Mouse (Mus musculus) liver, embryonic 15.5 days (tissue): ENCODE data around the gene Ppp1r7. TPM values are rescaled to one million over a fixed set of nuclear protein-coding genes. Genes with fewer than 3 reads are reported as not detected.

ENCODE experiments used
- ATAC-seq: fragments of 200-750 bp; cut with Nextera tagmentation; 2 replicates; pipeline ENCODE4 v1.8.0; 2017; ENCODE audit warnings: moderate number of reproducible peaks, mild to moderate bottlenecking, moderate library complexity; ENCODE audit not compliant: insufficient read depth
- H3K27ac ChIP-seq: fragments of 300-500 bp; sonication (generic); replicated peaks from 2 replicates; pipeline ENCODE4 v1.5.1; 2015; ENCODE audit warnings: mild to moderate bottlenecking, inconsistent platforms
- H3K27me3 ChIP-seq: fragments of 300-500 bp; sonication (generic); 2 replicates; pipeline ENCODE4 v1.6.1; 2015; ENCODE audit warnings: mild to moderate bottlenecking, inconsistent platforms
- H3K36me3 ChIP-seq: fragments of 300-500 bp; sonication (generic); replicated peaks from 2 replicates; pipeline ENCODE4 v1.6.1; 2015; ENCODE audit warnings: moderate library complexity, mild to moderate bottlenecking, inconsistent platforms
- H3K4me1 ChIP-seq: fragments of 300-500 bp; sonication (generic); replicated peaks from 2 replicates; pipeline ENCODE4 v1.6.1; 2015; ENCODE audit warnings: inconsistent platforms
- H3K4me2 ChIP-seq: fragments of 300-500 bp; sonication (generic); 2 replicates; pipeline ENCODE4 v1.6.1; 2015; ENCODE audit warnings: moderate library complexity, mild to moderate bottlenecking, inconsistent platforms
- H3K4me3 ChIP-seq: fragments of 300-500 bp; sonication (generic); replicated peaks from 2 replicates; pipeline ENCODE4 v1.5.1; 2015; ENCODE audit warnings: mild to moderate bottlenecking, inconsistent platforms
- H3K9ac ChIP-seq: fragments of 300-500 bp; sonication (generic); 2 replicates; pipeline ENCODE4 v1.6.1; 2015; ENCODE audit warnings: moderate library complexity, mild to moderate bottlenecking, inconsistent platforms
- H3K9me3 ChIP-seq: fragments of 300-500 bp; sonication (generic); replicated peaks from 2 replicates; pipeline ENCODE4 v1.6.1; 2016; ENCODE audit warnings: inconsistent platforms
- WGBS: fragments of 180-500 bp; shearing (Covaris S2); methylation state at CpG from one replicate; pipeline ENCODE4 v1.1.7; 2015; ENCODE audit warnings: mixed read lengths; ENCODE audit not compliant: insufficient replicate concordance; 5-methylcytosine and 5-hydroxymethylcytosine counted together
- polyA plus RNA-seq: library from polyadenylated mRNA; unstranded; fragments of >200 nt; fragmentation: Nextera tagmentation; extraction: Ambion mirVana; gene quantifications from 2 replicates; pipeline ENCODE4 v1.2.1, GENCODE M21; 2015

Gene Ppp1r7
- polyA plus RNA-seq, 1 experiment from 2014 or later: 31.4 TPM

GRCm38 (mm10) chr1:93352724-93353123 lies 10.1 kb downstream of the Ppp1r7 start:
- WGBS: 77% methylated on average over 2 of the region's 2 CpGs

DNA sequence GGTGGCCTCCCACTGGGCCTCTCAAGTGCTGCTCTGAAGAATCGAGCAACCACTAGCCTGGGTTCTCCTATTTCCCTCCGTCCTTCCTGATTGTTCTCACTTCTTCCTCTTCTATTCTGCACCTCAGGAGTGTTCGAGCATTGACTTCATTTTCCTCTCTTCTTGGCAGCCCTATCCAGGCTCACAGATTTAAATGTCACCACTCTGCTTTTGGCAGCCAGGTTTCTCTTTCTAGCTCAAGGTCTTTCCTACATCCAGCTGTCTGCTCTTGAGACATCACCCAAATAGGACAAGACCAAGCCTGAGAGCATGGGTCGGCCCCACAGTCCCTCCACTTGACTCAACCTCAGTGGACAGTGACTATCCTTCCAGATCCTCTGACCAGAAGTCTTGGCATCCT lies 20.0 kb downstream of the Ppp1r7 start:
- ATAC-seq: no peak
- no peak overlapping the region for H3K9ac ChIP-seq
- H3K9me3 ChIP-seq: no peaks in the 10 kb centered on the region
- no peak overlapping the region for H3K27ac ChIP-seq
- 69% methylated on average over 4 of the region's 4 CpGs for WGBS
- H3K4me2 ChIP-seq: no peak overlapping the region
- H3K27me3 ChIP-seq: no peaks in the 10 kb centered on the region
- peaks cover 87% of the 10 kb centered on the region for H3K36me3 ChIP-seq
- no peak overlapping the region for H3K4me3 ChIP-seq
- no peaks in the 10 kb centered on the region for H3K4me1 ChIP-seq

More at GRCm38 (mm10) chr1:93352724-93353123, 10.1 kb downstream of the Ppp1r7 start:
- no peaks in the 10 kb centered on the region for H3K27me3 ChIP-seq
- H3K9ac ChIP-seq: no peak overlapping the region
- no peak overlapping the region for H3K4me2 ChIP-seq
- H3K36me3 ChIP-seq: peaks cover 98% of the 10 kb centered on the region
- no peaks in the 10 kb centered on the region for H3K9me3 ChIP-seq
- ATAC-seq: no peak
- H3K4me3 ChIP-seq: no peak overlapping the region
- no peak overlapping the region for H3K27ac ChIP-seq
- no peaks in the 10 kb centered on the region for H3K4me1 ChIP-seq

DNA sequence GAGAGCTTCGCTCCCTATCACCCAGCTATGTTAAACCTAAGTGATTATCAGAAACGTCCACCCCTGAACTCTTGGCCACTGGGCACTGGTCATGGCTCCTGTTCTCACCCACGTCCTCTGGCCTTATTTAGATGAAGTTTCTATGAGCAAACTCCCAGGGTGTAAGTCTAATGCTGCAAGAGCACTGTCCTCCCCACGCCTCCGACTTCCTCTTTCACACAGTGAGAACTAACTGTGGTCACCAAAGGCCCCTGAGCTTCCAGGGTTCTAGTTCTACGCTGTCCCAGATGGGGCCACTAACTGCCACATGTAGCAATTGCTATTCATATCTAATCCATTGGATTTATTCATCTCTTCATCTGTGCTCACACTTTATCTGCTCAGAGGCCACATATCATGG lies 23.0 kb downstream of the Ppp1r7 start:
- H3K27ac ChIP-seq: no peak overlapping the region
- WGBS: 64% methylated on average over 6 of the region's 6 CpGs
- no peak overlapping the region for H3K9ac ChIP-seq
- H3K4me3 ChIP-seq: no peak overlapping the region
- no peaks in the 10 kb centered on the region for H3K27me3 ChIP-seq
- H3K36me3 ChIP-seq: peaks cover 60% of the 10 kb centered on the region
- H3K9me3 ChIP-seq: no peaks in the 10 kb centered on the region
- no peaks in the 10 kb centered on the region for H3K4me1 ChIP-seq
- H3K4me2 ChIP-seq: no peak overlapping the region
- no peak for ATAC-seq

DNA sequence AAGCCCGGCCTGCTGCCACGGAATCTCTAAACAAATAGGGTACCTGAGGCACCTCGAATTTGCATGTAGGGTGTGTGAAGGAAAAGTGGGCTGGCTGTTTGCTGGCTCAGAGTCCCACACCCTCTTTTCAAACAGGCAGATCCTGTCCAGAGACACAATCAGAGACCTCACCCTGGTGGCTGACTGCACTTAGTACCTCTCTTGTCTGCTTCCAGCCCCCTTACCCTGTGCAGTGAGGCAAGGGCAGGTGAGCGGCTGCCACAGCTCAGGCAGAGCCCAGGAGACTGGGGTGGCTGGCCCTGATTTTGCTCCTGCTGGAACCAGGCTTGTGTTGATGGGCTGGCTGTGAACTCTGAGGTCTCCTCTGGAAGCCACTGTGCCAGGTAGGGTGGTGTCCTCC lies 31.0 kb downstream of the Ppp1r7 start, which contains the start of gene Ano7:
Gene Ano7, plus strand, starts transcription at position 266 of the 400 bp plus-strand sequence.
- WGBS: 54% methylated on average over 4 of the region's 4 CpGs
- ATAC-seq: no peak
- Histone ChIP-seq H3K27me3 (no peaks in the 10 kb centered on the region), H3K4me3 (no peak within 1 kb of the TSS), H3K4me1 (no peaks in the 10 kb centered on the region), H3K4me2 (no peak within 1 kb of the TSS), H3K27ac (no peak within 1 kb of the TSS), H3K9ac (no peak within 1 kb of the TSS), H3K9me3 (no peaks in the 10 kb centered on the region), H3K36me3 (no peaks in the 10 kb centered on the region)

DNA sequence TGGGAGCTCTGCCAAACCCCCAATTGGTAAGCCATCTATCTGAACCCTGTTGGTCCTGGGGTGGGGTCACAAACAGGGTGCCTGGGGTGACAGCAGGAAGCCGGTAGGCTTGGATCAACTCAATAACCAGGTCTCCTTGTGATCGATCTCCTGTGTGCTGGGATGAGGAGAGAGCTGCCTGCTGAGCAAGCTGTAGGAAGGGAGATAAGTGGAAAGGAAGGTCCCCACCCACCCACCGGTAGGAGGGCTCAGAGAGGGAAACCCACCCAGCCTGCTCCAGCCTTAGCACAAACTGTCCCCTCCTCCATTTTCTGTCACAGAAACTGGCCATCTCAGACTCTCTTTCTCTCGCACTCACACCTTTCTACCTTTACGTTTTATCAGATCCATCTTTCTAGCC lies 34.7 kb downstream of the Ppp1r7 start:
- Histone ChIP-seq H3K4me3 (no peak overlapping the region), H3K27ac (no peak overlapping the region), H3K9ac (no peak overlapping the region), H3K27me3 (no peaks in the 10 kb centered on the region), H3K4me1 (no peaks in the 10 kb centered on the region), H3K36me3 (no peaks in the 10 kb centered on the region), H3K9me3 (no peaks in the 10 kb centered on the region), H3K4me2 (no peak overlapping the region)
- ATAC-seq: no peak
- WGBS: 20% methylated on average over 5 of the region's 5 CpGs

- Histone ChIP-seq H3K9me3 (no peaks in the 10 kb centered on the region), H3K9ac (no peak overlapping the region), H3K4me2 (no peak overlapping the region), H3K27ac (no peak overlapping the region), H3K27me3 (no peaks in the 10 kb centered on the region), H3K36me3 (no peaks in the 10 kb centered on the region), H3K4me3 (no peak overlapping the region), H3K4me1 (no peaks in the 10 kb centered on the region)
- ATAC-seq: no peak
- 65% methylated on average over 5 of the region's 5 CpGs for WGBS
These were observed 36.5 kb downstream of the Ppp1r7 start for GRCm38 (mm10) chr1:93379117-93379516.

GRCm38 (mm10) chr1:93387198-93387597 lies 44.5 kb downstream of the Ppp1r7 start:
- Histone ChIP-seq H3K4me1 (no peaks in the 10 kb centered on the region), H3K27me3 (no peaks in the 10 kb centered on the region), H3K9me3 (no peaks in the 10 kb centered on the region), H3K27ac (no peak overlapping the region), H3K4me3 (no peak overlapping the region), H3K4me2 (no peak overlapping the region), H3K36me3 (no peaks in the 10 kb centered on the region), H3K9ac (no peak overlapping the region)
- no peak for ATAC-seq
- 46% methylated on average over 2 of the region's 2 CpGs for WGBS

DNA sequence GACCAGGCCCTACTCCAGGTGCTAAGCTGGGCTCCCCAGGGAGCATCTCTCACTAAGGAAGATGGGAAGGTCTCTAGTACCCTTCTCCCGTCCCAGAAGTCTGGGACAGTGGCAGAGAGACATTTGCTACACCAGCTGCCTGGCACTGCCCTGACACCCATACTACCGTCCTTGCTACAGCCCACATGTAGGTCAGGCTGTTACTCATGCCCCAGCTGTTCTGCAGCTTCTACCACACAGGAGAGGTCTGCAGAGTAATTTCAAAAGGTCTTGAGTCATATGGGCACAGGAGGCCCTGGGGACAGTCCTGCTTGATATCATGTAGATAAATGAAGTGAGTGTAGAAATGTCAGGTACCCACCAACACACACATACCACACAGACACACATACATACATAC lies 46.3 kb downstream of the Ppp1r7 start:
- Histone ChIP-seq H3K27ac (no peak overlapping the region), H3K4me1 (no peaks in the 10 kb centered on the region), H3K4me2 (no peak overlapping the region), H3K27me3 (no peaks in the 10 kb centered on the region), H3K9ac (no peak overlapping the region), H3K36me3 (no peaks in the 10 kb centered on the region), H3K9me3 (no peaks in the 10 kb centered on the region), H3K4me3 (no peak overlapping the region)
- WGBS: 69% methylated on average over 2 of the region's 2 CpGs
- no peak for ATAC-seq

GRCm38 (mm10) chr1:93401191-93402052 lies 58.8 kb downstream of the Ppp1r7 start:
- Histone ChIP-seq H3K9me3 (no peaks in the 10 kb centered on the region), H3K4me1 (0 out of 2 replicates have a peak, but pooled peaks cover 4% of the 10 kb centered on the region), H3K27ac (no peak overlapping the region), H3K27me3 (no peaks in the 10 kb centered on the region; the same call in 1 of the 2 replicates), H3K4me3 (peak overlapping the region; percentile 24), H3K36me3 (peaks cover 10% of the 10 kb centered on the region), H3K4me2 (peak overlapping the region; percentile 58), H3K9ac (no peak overlapping the region)
- no peak for ATAC-seq
- 10% methylated on average over 38 of the region's 38 CpGs for WGBS

GRCm38 (mm10) chr1:93403403-93403802 lies 60.7 kb downstream of the Ppp1r7 start:
- WGBS: 47% methylated on average over 4 of the region's 4 CpGs
- Histone ChIP-seq H3K4me1 (0 out of 2 replicates have a peak, but pooled peaks cover 4% of the 10 kb centered on the region), H3K9ac (no peak overlapping the region), H3K4me2 (no peak overlapping the region), H3K9me3 (no peaks in the 10 kb centered on the region), H3K36me3 (peaks cover 30% of the 10 kb centered on the region), H3K27me3 (no peaks in the 10 kb centered on the region; the same call in 1 of the 2 replicates), H3K4me3 (no peak overlapping the region), H3K27ac (no peak overlapping the region)
- no peak for ATAC-seq
